Mouse (Mus musculus) spleen, postnatal 4 days (tissue): ENCODE data around the gene Mgrn1.

Experiments used
- DNase-seq, 2 experiments: peaks; one replicate each; pipeline ENCODE4 v3.0.0; 2022; ENCODE audit warnings: low spot score in 2 of 2

Gene Mgrn1

GRCm38 (mm10) chr16:4979755-4980380 is 93.8 kb downstream of the Mgrn1 start:
- DNase-seq, result no peak

DNA sequence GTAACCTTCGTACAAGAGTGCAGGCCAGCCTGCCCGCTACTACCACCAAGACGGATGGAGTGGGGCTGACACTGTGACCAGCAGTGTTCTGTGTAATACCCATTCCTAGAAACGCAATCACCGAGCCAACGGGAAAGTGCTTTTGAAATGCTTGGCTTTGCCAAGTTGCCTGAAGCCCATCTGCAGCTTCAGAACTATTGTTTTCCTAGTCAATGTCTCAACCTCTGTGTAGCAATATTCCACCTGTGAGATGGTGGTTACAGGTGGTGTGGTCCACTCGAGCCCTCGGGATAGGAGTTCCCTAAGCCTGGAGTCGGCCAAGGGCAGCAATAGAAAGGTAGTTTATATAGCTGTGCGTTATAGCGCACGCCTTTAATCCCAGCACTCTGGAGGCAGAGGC is 98.7 kb downstream of the Mgrn1 start:
- DNase-seq, result no peak
